Mouse (Mus musculus) gastrocnemius, postnatal 4 days (tissue): ENCODE measurements at regions not wholly inside any gene's neighbourhood (a gene's known extent, or its start where the extent isn't known, plus 50 kb on each side); places are given as distances from the start of the nearest gene placed in this dataset.

Experiments used
- DNase-seq, 2 experiments: peaks; one replicate each; pipeline ENCODE4 v3.0.0; 2021 to 2022; ENCODE audit warnings: low spot score in 2 of 2, mixed read lengths in 2 of 2

DNA sequence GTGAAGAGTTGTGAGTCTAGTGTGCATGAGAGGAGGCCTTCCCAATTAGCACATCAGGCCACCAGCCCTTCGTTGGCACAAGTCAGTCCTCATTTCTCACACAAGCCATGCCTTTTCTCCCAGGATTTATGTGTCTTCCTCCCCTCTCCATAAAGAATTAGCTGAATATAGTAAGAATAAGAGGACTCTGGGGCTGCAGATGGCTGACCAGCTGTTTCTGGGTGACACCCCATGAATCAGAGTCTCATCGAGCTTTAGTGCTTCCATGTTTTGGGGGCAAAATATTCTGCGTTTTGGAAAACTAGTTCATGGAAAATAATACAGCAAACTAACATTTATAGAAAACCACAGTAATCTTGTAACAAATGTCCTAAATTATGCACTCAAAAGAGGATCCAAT is 393.2 kb upstream of the Mef2c start:
- no peak for DNase-seq

DNA sequence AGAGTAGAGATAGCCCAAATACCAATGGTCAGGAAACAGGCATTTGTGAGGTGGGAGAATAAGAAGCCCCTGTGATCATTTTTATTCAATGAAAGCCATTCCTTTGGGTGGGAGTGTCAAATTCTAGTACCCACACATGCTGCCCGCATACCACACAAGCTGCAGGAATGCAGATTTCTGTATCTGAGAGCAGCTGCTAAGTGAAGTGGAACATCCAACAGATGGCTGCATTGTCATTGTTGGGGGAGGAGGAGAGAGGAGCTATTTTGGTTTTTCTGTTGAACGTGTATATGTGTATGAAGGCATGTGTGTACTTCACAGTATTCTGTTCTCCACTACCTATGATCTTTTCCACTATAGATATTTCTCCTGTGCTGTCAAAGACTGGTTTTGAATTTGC is 392.3 kb upstream of the Mef2c start:
- DNase-seq = no peak

DNA sequence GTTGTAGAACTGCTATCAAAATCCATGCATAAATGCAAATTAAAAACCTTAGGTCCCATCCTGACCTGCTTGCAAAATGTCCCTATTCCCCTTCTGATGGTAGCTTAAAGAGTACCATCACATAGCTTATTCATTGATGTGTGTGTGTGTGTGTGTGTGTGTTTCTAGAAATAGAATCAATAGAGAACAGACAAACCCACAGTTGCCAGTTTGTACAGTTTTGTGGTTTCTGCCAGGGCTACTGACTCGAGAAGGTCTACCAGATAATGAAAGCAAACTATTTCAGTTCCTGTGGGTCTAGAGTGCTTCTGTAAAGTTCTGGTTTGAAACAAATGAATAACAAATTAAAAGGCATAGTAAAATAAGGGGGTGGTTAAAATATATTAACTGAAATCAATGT is 391.5 kb upstream of the Mef2c start:
- no peak for DNase-seq

DNA sequence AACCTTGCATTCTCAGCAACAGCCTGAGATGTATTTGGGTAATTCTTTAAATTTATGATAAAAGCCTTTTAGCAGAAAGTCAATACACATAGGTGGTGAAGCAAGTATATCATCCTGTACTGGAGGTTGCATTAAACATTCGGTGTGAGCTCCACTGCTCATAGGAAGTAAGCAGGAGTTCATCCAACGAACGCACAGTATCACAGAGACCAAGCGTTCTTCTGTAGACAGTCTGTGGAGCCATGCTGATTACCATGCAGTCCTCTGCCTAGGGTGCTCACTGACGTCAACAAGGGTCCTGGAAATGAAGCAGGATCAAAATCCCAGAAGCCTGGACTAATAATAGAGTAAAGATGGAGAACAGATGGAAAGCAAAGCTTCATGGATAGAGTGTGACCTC is 391.1 kb upstream of the Mef2c start:
- no peak for DNase-seq

DNA sequence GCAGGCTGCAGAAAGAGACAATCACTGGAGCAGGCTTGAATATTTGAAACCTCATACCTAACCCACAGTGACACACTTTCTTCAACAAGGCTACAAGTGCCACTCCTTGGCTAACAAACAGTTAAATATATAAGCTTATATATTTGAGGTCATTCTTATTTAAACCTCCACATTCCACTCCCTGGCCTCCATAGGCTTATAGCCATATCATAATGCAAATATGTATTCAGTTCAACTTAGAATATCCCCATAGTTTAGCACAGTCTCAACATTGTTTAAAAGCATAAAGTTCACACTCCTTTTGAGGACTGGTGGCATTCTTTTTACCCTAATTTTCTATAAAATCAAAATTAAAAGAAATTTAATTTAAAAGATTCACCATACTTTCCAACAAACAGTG is 390.0 kb upstream of the Mef2c start:
- DNase-seq = no peak

DNA sequence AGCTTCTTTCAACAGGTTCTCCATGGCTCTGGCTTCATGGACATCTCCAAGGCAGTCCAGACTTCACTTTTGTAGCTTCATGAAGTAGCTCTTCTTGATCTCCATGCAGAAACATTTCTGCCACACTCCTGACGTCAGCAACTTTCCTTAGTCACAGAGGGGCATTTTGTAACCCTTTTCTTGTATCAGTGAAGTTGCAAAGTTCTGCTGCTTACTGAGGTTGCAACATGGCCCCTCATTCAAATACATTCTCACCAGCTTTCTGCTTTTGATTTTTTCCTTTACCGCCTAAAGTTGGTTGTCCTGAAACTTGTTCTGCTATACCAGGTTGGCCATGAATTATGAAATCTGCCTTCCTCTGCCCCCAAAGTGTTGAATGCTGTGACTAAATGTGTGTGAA is 389.4 kb upstream of the Mef2c start:
- DNase-seq = no peak

DNA sequence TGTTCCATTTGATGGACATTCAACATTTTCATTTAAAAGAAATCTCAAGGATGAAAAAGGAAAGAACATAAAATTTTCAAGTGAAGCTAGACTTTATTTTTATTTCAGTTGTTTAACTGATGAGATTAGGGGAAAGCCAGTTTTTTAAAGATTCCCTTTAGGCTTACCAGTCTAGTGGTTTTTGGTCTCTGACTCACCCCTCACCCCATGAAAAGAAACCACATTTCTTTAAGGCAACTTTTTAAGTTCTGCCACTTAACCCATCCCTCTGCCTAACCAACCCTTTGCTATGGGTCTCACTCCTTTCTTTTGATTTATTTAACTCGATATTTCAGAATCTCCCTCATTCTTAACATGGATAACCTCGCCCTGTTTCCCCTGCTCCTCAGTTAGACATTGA is 388.1 kb upstream of the Mef2c start:
- DNase-seq = no peak

DNA sequence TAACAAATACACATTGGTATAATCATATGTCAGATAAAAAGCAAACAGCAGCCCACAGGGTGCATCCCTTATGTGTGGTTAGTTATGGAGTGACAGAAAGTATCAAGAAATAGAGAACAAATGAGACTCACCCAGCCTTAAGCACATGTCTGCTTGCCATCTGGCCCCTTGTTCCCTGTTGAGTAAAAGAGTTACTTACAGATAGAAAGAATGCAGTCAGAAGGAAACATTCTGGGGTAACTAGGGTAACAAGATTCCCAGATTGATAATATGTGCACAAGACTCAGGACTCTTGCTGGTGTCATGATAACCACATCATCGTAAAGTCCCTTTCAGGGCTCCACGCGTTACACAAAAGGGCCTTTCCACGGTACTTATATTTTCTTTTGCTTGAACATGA is 383.5 kb upstream of the Mef2c start:
- DNase-seq = no peak

DNA sequence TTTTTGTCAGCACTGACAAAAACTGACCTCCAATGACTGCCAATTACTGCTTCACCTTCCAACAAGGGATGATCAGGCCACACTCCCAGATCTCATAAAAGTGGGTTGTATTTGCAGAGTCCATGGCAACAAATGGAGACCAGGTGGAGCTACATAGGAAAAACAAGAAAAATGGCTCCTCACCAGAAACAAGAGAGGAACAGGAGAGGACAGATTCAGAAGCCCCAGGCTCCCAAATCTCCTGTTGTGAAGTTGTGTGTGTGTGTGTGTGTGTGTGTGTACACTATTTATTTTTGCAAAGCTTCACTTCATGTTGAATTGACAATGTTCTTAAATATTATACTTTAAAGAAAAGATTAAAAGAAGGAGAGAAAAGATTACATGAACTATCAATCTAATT is 380.2 kb upstream of the Mef2c start:
- DNase-seq = no peak

DNA sequence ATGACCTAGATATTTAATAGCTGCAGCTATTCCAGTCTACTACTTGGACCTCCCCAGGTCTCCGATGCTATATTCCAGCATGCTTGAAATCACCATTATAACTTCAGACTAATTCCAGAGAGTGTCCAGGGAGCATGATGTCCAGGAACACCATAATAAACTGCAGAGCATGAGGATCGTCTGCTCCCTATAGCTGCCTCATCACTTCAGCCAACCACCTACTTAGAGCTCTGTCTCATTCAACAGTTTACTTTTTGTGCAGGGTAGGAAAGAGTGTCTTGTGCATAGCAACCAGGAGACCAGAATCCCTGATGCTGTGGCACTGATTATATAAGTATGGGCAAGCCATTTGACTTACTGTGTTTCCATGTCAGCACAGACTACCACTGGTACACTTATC is 379.2 kb upstream of the Mef2c start:
- no peak for DNase-seq

DNA sequence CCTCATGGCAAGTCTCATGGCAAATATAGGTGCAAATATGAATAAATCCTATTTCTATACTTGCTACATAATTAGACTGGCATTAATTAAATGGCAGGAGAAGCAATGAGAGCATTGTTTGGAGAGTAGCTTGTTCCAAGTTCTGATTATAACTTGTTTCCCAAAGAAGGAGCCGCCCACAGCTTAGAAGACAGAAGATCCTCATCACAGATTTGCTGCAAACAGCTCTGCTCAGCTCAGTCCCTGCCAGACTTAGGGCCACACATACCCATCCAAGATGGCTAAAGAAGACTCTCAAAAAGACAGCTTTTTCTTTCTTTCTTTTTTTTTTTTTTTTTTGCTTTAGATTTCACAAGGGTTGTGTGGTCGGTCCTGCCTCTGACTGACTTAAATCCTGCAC is 377.4 kb upstream of the Mef2c start:
- no peak for DNase-seq

DNA sequence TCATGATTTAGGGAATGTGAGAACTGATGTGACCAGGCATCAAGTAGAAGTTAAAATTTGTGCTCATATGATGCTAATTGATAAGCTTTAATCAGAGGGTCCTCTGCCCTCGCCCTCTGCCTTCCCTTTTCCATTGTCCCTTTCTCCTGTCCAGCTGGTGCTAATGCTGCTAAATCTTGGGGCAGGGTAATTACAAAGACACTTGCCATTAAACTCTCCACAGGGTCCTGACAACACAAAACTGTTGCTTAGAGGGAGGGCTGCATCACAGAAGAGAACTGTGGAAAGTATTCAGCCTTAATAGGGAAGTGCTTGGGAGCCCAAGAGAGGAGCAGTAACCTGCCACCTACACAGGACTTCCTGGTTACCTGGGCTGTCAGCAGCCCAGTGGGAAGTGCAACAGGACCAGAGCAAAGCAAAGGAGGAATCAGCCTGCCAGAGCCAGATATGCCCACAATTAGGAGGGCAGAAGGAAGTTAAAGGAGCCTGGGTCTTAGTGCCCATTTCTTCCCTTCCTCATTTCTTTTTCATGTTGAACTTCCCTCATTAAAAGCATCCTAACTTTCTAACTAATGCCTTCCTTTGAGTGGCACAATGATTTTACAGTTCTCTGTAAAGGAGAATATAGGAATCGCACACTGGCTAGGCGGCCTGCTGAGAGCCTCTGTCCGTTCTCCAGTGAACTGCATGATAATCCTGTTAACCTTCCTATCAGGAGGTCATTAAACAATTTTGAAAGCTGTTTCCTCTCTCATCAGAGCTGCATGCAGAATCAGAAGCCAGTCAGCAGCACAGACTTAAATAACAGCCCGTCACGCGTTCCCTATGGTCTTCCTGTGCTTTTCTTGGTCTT is 372.5 kb upstream of the Mef2c start:
- no peak for DNase-seq

DNA sequence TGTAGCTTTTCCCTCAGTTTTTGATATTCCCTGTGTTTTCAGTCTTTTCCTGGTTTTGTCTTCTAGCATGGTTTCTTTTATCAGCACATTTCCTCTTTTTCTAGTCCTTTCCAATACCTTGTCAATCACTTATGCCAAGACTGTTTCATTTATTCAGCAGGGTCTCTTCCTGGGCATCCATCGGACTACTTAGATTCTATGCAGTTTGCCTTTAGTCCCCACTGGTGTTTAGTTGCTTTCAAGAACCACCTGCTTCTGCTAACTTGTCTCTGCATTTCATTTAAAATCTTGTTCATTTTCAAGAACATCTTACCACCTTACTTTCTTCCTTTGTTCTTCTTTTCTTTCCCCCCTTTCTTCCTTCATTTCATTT is 371.9 kb upstream of the Mef2c start:
- DNase-seq = no peak

DNA sequence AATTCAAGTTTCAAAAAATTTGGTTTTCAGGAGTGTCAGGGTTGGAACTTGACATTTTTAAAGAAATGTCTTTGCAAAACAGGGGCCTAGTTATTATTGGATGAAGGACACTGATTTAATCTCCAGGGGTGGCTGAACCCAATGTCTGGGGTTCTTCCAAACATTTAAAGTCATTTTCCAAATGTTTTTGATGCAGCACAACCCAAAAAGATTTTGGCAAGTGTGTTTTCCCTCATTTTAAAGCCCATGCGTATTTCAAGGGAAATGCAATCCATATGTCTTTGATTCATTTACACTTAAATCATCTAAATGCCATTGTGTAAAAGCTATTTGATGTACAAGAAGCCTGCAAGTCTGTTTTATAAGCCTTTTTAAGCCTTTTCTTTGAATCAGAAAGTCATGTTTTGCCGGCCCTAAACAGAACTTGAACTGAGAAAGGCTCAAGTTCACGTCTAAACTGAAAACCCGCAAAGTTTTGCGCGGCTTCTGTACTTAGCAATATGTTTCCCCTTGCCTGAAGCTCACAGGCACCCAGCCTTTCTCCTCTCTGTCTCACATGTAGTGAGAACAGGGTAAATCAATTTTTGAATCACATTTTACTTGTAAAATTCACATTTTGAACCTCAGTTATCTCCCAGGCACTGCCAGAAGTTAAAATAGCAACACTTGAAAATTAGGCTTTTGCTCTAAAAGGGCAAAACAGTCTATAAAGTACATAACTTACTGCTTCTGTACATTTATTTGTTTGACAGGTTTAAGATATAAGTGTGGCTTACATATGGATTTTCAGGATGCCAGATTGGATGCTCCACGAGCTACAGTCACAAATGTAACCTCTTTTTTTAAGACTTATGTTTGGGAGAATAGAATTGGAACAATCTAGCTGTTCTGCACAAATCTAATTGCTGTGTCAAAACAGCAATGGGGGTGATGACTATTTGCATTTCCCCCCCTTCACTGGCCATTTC is 370.9 kb upstream of the Mef2c start:
- DNase-seq = no peak

DNA sequence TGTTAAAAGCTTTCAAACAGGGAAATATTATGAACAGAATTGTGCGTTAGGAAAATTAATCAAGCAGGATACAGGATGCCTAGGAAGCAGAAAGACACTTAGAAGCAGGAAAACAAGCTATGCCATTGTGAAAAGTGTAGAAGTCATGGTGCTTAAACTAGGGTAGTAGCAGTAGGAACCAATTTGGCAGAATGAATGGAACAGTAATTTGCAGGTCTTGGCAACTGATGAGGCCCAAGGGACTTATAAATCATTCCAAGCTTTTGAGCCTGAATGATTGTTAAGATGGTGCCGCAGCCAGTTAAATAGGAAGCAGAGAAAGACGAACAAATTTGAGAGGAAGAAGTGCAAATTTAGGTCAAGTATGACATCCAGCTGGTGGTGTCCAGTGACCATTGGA is 360.5 kb upstream of the Mef2c start:
- DNase-seq = no peak

DNA sequence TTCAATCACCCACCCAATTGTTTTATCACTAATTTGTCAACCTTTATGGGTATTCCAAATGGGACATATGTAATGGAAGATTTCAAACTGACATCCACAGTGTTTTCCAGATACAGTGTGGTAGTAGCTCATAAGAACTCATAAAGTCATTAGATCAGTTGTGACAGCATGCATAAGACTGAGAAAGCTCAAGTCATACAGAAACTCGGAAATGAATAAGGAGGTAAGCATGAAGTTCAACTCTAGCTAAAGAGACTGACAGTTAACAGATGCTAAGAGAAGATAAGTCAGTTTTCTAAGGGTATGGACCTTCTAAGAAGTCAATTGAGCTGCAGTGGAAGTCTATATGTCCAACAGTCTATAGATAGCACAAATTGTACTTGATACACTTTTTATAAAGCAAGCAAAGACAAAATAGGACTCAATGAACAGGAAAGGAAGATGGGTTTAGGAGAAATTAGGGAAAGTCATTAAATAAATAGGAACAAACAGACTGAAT is 349.2 kb upstream of the Mef2c start:
- DNase-seq = no peak

DNA sequence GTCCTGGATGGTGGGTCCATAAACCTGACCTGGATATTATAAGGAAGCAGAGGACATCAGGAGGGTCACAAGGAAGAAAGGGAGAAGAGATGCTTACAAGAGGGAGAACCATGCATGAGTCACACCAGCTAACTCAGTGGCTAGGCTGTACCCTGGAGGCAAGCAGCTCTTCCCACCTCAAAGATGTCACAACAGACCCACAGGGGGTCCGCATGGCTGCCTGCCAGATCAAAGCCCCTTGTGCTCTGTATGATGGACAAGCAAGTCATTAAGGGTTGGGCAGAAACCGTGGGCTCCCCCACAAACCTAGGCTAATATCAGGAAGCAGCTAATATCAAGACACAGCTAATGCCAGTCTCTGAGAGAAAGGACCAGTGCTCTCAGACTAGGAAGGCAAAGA is 343.9 kb upstream of the Mef2c start:
- no peak for DNase-seq

DNA sequence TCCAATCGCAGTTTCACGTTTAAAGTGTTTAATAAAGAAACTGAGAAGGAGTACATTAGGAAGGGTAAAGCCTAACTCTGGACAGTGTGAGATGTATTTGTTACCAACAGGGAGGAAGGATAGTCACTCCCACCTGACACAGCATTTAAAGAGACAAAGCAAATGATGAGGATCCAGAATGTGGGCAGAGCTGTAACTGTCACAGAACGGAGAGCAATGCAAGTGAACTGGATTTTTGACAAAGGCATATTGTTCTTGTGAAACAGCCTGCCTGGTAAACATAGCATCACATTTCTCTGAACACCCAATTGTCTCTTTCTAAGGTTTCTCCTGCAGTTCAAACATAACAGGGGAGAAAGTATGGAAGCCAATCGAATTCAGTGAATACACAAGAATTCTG is 341.1 kb upstream of the Mef2c start:
- no peak for DNase-seq

DNA sequence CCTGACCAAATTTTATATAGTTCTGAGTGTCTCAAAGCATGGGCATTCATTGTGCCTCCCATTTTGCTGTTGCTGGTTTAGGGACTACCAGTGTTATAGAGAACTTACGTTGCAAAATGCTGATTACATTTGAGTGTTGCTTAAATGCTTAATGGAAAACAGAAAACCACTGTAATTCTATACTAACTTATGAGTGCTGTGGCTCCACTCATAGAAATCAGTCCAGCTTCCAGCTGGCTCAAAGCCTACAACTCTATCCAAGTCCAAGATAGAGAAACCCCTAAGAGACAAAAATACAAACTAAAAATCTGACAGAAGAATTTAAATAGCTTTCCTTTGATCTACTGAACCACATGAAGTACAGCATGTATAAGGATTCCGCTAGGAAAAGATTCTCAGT is 328.7 kb upstream of the Mef2c start:
- DNase-seq = no peak

DNA sequence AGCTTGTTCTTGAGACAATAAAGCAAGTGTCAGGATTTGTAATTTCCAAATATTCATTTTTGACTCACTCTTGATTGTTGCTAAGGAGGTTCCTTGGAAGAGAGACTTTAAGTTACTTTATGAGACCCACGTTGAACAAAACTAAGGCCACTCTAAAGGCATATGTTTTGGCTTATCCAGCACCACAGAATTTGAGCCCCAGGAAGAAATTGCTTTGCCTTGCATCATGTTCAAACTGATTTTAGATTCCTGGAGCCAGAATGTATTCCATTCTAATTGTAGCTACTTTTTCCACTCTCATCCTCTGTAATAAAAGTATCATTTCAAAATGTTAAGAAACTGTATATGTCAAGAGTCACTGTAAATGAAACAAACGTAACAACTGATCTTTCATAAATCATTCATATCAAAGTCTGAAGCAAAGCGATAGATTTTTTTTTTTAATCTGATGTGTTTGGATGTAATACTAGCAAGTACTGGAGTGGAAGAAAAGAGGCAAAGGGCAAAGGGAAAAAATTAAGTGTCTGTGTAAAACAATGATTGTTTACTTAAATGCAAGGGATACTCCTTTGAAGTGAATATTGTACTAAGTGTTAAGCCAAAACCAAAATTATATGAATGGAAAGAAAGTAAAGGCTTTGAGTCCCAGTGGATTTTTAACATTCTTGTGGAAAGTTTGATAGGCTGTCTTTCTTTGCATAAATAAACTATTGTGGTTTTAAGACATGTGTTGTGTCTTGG is 301.7 kb upstream of the Mef2c start:
- DNase-seq = no peak

DNA sequence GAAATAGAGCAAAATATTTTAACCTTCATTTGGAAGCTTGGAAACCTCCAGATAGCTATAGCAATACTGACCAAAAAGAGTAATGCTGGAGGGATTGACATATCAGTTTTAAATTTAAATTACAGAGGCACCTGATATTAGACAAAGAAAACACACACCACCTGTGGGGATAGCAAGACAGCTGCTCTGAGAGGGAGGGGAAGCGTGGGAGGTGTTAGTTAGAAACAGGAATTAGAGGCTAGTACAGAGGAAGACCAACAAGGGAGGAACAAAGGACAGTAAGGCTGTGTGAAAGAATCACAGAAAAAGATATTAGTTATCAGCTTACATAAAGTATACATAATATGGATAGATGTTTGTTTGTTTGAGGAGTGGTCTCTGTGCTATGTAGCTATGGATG is 297.2 kb upstream of the Mef2c start:
- DNase-seq = no peak

DNA sequence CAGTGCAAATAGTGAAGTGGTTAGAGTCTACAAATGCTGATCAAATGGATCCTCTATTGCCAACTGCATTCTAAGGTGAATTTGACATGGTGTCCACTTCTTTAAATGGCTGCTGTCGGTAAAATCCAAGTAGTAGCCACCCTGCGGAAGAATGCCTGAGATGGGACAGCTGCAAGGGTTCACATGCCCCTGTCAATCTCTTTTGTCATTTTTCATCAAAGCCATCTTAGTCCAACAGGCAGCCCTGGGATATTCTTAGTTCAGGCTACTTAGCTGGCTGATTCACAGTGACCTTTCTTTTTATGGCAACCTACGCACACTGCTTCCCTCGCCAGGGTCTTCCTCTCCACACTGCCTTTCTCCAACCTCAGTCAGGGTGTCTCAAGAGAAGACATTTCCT is 296.3 kb upstream of the Mef2c start:
- no peak for DNase-seq
